Mouse (Mus musculus) midbrain, embryonic 15.5 days (tissue): ENCODE measurements around the gene Mrpl37. TPM values are rescaled to one million over a fixed set of nuclear protein-coding genes. Genes with fewer than 3 reads are reported as not detected.

Experiments
- ATAC-seq: fragments of 200-750 bp; cut with Nextera tagmentation; replicated peaks from 2 replicates; pipeline ENCODE4 v1.8.0; 2017; ENCODE audit warnings: moderate TSS enrichment
- H3K27ac ChIP-seq: fragments of 300-500 bp; sonication (generic); 2 replicates; pipeline ENCODE4 v1.5.1; 2015; ENCODE audit warnings: mild to moderate bottlenecking, inconsistent platforms
- H3K27me3 ChIP-seq: fragments of 300-500 bp; sonication (generic); replicated peaks from 2 replicates; pipeline ENCODE4 v1.6.1; 2015; ENCODE audit warnings: inconsistent platforms
- H3K36me3 ChIP-seq: fragments of 300-500 bp; sonication (generic); replicated peaks from 2 replicates; pipeline ENCODE4 v1.6.1; 2015; ENCODE audit warnings: inconsistent platforms
- H3K4me1 ChIP-seq: fragments of 300-500 bp; sonication (generic); 2 replicates; pipeline ENCODE4 v1.6.1; 2015; ENCODE audit warnings: inconsistent platforms
- H3K4me2 ChIP-seq: fragments of 300-500 bp; sonication (generic); 2 replicates; pipeline ENCODE4 v1.6.1; 2015; ENCODE audit warnings: inconsistent platforms, mild to moderate bottlenecking, moderate library complexity
- H3K4me3 ChIP-seq: fragments of 300-500 bp; sonication (generic); 2 replicates; pipeline ENCODE4 v1.5.1; 2015; ENCODE audit warnings: mild to moderate bottlenecking, inconsistent platforms
- H3K9ac ChIP-seq: fragments of 300-500 bp; sonication (generic); 2 replicates; pipeline ENCODE4 v1.6.1; 2015; ENCODE audit warnings: mild to moderate bottlenecking, inconsistent platforms
- H3K9me3 ChIP-seq: fragments of 300-500 bp; sonication (generic); 2 replicates; pipeline ENCODE4 v1.6.1; 2016; ENCODE audit warnings: inconsistent platforms
- WGBS: fragments of 180-500 bp; shearing (Covaris S2); methylation state at CpG from one replicate; pipeline ENCODE4 v1.1.7; 2015; ENCODE audit warnings: mixed read lengths; 5-methylcytosine and 5-hydroxymethylcytosine counted together
- polyA plus RNA-seq: library from polyadenylated mRNA; unstranded; fragments of >200 nt; fragmentation: Nextera tagmentation; extraction: Ambion mirVana; gene quantifications from 2 replicates; pipeline ENCODE4 v1.2.1, GENCODE M21; 2015

Gene Mrpl37
- polyA plus RNA-seq, 1 experiment from 2014 or later: 82.3 TPM

- WGBS: 92% methylated on average over 3 of the region's 3 CpGs
- Histone ChIP-seq H3K4me1 (peaks cover 19% of the 10 kb centered on the region), H3K36me3 (peaks cover 14% of the 10 kb centered on the region), H3K9ac (no peak overlapping the region), H3K9me3 (no peaks in the 10 kb centered on the region), H3K4me3 (no peak overlapping the region), H3K4me2 (no peak overlapping the region), H3K27me3 (no peaks in the 10 kb centered on the region), H3K27ac (no peak overlapping the region)
- no peak for ATAC-seq
Observed at GRCm38 (mm10) chr4:107063214-107063613, 3.5 kb downstream of the Mrpl37 start.

GRCm38 (mm10) chr4:107061560-107061959 lies 5.1 kb downstream of the Mrpl37 start:
- H3K27me3 ChIP-seq: no peaks in the 10 kb centered on the region
- no peaks in the 10 kb centered on the region for H3K9me3 ChIP-seq
- 91% methylated on average over 4 of the region's 4 CpGs for whole genome bisulfite sequencing
- no peak for ATAC-seq
- H3K4me3 ChIP-seq: no peak overlapping the region
- H3K9ac ChIP-seq: no peak overlapping the region
- H3K4me2 ChIP-seq: no peak overlapping the region
- peaks cover 21% of the 10 kb centered on the region for H3K36me3 ChIP-seq
- H3K4me1 ChIP-seq: peaks cover 10% of the 10 kb centered on the region
- H3K27ac ChIP-seq: no peak overlapping the region

- peaks cover 21% of the 10 kb centered on the region for H3K36me3 ChIP-seq
- H3K9me3 ChIP-seq: no peaks in the 10 kb centered on the region
- H3K4me2 ChIP-seq: no peak overlapping the region
- ATAC-seq: no peak
- no peaks in the 10 kb centered on the region for H3K27me3 ChIP-seq
- no peak overlapping the region for H3K27ac ChIP-seq
- 88% methylated on average over 6 of the region's 6 CpGs for WGBS
- no peaks in the 10 kb centered on the region for H3K4me1 ChIP-seq
- H3K4me3 ChIP-seq: no peak overlapping the region
- no peak overlapping the region for H3K9ac ChIP-seq
Observed at GRCm38 (mm10) chr4:107058781-107059180, 7.9 kb downstream of the Mrpl37 start.

GRCm38 (mm10) chr4:107058346-107058745 lies 8.3 kb downstream of the Mrpl37 start:
- Histone ChIP-seq H3K9me3 (no peaks in the 10 kb centered on the region), H3K9ac (no peak overlapping the region), H3K4me3 (no peak overlapping the region), H3K36me3 (peaks cover 21% of the 10 kb centered on the region), H3K27me3 (no peaks in the 10 kb centered on the region), H3K4me1 (no peaks in the 10 kb centered on the region), H3K27ac (no peak overlapping the region), H3K4me2 (no peak overlapping the region)
- ATAC-seq: no peak
- WGBS: 90% methylated on average over 5 of the region's 5 CpGs

- 85% methylated on average over 3 of the region's 3 CpGs for WGBS
- Histone ChIP-seq H3K9ac (no peak overlapping the region), H3K27ac (no peak overlapping the region), H3K27me3 (no peaks in the 10 kb centered on the region), H3K36me3 (peaks cover 21% of the 10 kb centered on the region), H3K9me3 (no peaks in the 10 kb centered on the region), H3K4me3 (no peak overlapping the region), H3K4me2 (no peak overlapping the region), H3K4me1 (no peaks in the 10 kb centered on the region)
- no peak for ATAC-seq
Observed at GRCm38 (mm10) chr4:107056088-107056487, 10.6 kb downstream of the Mrpl37 start.

DNA sequence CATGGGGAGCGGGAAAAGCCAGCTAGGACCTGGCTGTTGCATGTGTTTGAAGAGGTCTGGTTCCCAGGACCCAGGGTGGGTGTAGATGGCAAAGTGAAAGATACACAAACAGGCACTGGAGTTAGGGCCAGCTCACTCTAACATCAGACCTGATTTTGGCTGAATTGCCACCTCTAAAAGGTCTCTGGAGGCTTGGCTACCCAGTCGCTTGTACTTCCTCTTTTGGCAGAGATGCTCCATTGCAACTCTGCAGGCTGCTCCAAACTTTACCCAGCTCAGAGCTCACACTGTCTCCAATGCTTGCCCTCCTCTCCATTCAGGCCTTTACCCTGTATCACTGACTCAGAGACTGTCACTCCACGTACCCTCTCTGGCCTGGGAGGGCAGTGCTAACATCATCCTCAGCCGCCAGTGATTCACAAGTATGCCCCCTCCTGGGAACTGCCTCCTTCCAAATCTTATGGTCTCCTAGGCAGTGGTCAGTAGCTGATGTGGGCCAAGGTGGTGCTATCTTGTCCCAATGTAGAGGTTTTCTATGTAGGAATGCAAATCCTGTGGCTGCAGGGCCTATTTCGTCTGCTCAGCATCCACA lies 13.6 kb downstream of the Mrpl37 start:
- no peaks in the 10 kb centered on the region for H3K9me3 ChIP-seq
- H3K4me2 ChIP-seq: no peak overlapping the region
- peak; percentile 27; the same call in 1 of the 2 replicates for ATAC-seq
- WGBS: 40% methylated on average over 5 of the region's 5 CpGs
- H3K36me3 ChIP-seq: peaks cover 5% of the 10 kb centered on the region; the same call in 1 of the 2 replicates
- no peak overlapping the region for H3K4me3 ChIP-seq
- H3K4me1 ChIP-seq: no peaks in the 10 kb centered on the region
- no peak overlapping the region for H3K9ac ChIP-seq
- H3K27ac ChIP-seq: peak overlapping the region; percentile 18; the same call in 1 of the 2 replicates
- H3K27me3 ChIP-seq: no peaks in the 10 kb centered on the region

DNA sequence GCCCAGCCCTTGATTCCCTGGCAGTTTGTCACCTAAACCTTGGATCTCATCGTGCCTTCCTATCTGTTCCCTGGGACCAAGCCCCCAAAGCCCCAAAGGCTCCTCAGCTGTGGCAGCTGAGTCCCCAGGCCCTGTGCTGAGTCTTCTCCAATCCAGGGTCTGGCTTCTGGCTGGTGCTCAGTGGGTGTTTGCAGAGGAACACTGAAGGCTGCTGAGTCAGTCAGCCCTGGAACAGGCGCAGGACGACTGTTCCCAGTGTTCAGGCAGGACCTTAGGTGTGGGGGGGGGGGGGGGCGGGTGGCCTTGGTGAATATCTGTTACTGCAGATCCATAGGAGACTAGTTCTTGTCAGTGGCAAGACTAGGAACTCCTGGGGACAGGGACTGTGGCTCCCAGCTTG lies 14.8 kb downstream of the Mrpl37 start:
- H3K4me3 ChIP-seq: no peak overlapping the region
- H3K9ac ChIP-seq: no peak overlapping the region
- no peak overlapping the region for H3K27ac ChIP-seq
- no peaks in the 10 kb centered on the region for H3K4me1 ChIP-seq
- H3K4me2 ChIP-seq: no peak overlapping the region
- H3K36me3 ChIP-seq: peaks cover under 1% of the 10 kb centered on the region; the same call in 1 of the 2 replicates
- no peak for ATAC-seq
- H3K9me3 ChIP-seq: no peaks in the 10 kb centered on the region
- no peaks in the 10 kb centered on the region for H3K27me3 ChIP-seq
- WGBS: 51% methylated on average over 4 of the region's 4 CpGs

DNA sequence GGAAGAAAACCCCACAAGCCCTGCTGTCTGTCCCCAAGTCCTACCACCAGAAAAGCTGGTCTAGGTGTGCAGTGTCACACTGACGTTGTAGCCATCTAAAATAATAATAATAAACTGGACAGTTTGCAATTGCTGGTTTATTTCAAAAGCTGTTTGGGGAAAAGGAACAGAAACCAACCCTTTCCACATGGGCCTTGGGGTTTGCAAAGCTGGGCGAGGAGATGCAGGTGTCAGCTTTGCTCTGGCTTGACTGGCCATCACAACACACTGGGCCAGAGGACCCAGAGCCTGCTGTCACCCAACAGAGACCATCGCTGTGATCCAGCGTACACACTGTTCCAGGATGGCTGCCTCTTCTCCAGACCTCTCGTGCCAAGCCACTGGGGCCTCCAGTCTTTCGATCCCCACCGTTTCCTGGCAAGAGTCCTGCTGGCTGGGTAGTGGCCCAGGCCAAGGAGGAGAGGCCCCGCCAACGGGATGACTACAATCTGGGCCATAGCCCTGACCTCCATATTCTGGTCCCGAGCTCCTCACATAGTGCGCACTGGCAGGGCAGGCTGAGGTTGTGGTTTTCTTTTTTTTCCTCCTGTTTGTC lies 18.0 kb downstream of the Mrpl37 start:
- Histone ChIP-seq H3K4me3 (no peak overlapping the region), H3K9ac (no peak overlapping the region), H3K4me2 (no peak overlapping the region), H3K27me3 (no peaks in the 10 kb centered on the region), H3K36me3 (peaks cover 16% of the 10 kb centered on the region), H3K27ac (no peak overlapping the region), H3K9me3 (no peaks in the 10 kb centered on the region), H3K4me1 (no peaks in the 10 kb centered on the region)
- ATAC-seq: no peak
- WGBS: 78% methylated on average over 11 of the region's 11 CpGs

GRCm38 (mm10) chr4:107047806-107048205 lies 18.9 kb downstream of the Mrpl37 start:
- Histone ChIP-seq H3K36me3 (peaks cover 20% of the 10 kb centered on the region), H3K27ac (no peak overlapping the region)

DNA sequence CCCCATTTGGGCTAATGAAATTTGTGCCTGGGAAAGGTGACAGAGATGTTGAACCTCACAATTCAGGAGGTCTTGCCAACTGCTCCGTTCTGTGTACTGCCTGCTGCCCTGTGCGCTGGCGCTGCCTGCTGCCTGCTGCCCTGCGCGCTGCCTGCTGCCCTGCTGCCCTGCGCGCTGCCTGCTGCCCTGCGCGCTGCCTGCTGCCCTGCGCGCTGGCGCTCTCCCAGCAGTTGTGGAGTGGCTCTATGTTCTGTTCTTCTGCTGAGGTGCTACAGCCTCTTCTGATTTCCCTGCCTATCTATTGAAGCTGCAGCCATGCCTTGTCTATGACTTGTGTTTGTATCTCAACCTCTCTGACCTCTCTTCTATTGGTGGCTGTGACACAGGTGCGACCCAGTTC lies 21.5 kb downstream of the Mrpl37 start:
- no peak for ATAC-seq
- WGBS: 95% methylated on average over 13 of the region's 13 CpGs
- H3K36me3 ChIP-seq: peaks cover 34% of the 10 kb centered on the region

More at GRCm38 (mm10) chr4:107047806-107048205, 18.9 kb downstream of the Mrpl37 start:
- H3K4me3 ChIP-seq: no peak overlapping the region
- no peaks in the 10 kb centered on the region for H3K9me3 ChIP-seq
- H3K4me1 ChIP-seq: no peaks in the 10 kb centered on the region
- H3K27me3 ChIP-seq: no peaks in the 10 kb centered on the region
- no peak for ATAC-seq
- WGBS: 87% methylated on average over 5 of the region's 5 CpGs
- H3K9ac ChIP-seq: no peak overlapping the region
- H3K4me2 ChIP-seq: no peak overlapping the region

DNA sequence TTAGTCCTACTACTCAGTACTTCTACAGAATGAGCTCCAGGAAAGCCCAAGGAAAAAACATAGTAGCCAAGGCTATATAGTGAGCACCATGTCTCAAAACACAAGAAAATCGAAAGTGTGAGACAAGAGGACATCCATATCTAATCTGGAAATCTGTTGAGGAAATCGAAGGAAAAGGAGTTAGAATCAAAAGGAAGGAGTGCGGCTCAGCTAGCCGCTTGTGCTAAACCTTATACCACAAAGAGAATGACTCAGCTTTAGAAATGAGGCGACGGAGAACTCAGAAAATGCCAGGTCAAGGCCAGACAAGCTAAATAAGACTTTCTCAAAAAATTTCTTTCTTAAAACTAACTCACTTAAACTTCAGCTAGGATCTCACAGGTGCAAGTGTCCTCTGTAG lies 24.4 kb downstream of the Mrpl37 start:
- WGBS: 96% methylated on average over 6 of the region's 6 CpGs
- Histone ChIP-seq H3K4me2 (no peak overlapping the region), H3K27ac (no peak overlapping the region), H3K4me1 (peaks cover 5% of the 10 kb centered on the region), H3K4me3 (no peak overlapping the region), H3K9ac (no peak overlapping the region), H3K27me3 (no peaks in the 10 kb centered on the region), H3K36me3 (peaks cover 38% of the 10 kb centered on the region), H3K9me3 (no peaks in the 10 kb centered on the region)
- no peak for ATAC-seq

More for the DNA sequence above, 21.5 kb downstream of the Mrpl37 start:
- no peak overlapping the region for H3K9ac ChIP-seq
- no peak overlapping the region for H3K27ac ChIP-seq
- no peaks in the 10 kb centered on the region for H3K27me3 ChIP-seq
- no peak overlapping the region for H3K4me3 ChIP-seq
- no peaks in the 10 kb centered on the region for H3K9me3 ChIP-seq
- H3K4me1 ChIP-seq: no peaks in the 10 kb centered on the region
- H3K4me2 ChIP-seq: no peak overlapping the region

DNA sequence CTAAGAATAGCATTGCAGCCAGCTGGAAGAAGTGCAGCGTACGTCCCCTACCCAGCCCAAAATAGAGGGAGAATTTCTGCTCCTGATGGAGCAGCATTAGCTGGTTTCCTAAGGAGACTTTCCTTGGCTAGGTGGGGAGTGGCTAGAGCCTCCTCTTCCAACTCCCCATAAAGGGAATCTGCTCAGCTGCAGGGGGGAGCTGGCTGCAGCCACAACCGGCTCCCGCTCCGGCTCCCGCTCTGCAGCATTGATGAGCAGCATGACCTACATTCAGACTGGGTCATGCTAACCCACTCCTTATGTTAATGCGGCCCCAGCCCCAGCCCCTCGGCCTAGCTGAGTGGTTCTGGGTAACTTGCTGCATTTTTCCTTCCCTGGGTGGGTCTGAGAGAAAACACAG lies 27.4 kb downstream of the Mrpl37 start:
- WGBS: 49% methylated on average over 8 of the region's 8 CpGs
- Histone ChIP-seq H3K27ac (peak overlapping the region; percentile 63), H3K9me3 (no peaks in the 10 kb centered on the region), H3K27me3 (no peaks in the 10 kb centered on the region), H3K36me3 (peaks cover 27% of the 10 kb centered on the region), H3K4me1 (peaks cover 5% of the 10 kb centered on the region), H3K4me3 (no peak overlapping the region), H3K4me2 (no peak overlapping the region), H3K9ac (no peak overlapping the region)
- peak; percentile 68 for ATAC-seq

GRCm38 (mm10) chr4:107038303-107038702 lies 28.4 kb downstream of the Mrpl37 start:
- no peak overlapping the region for H3K9ac ChIP-seq
- H3K9me3 ChIP-seq: no peaks in the 10 kb centered on the region
- H3K4me3 ChIP-seq: no peak overlapping the region
- H3K36me3 ChIP-seq: peaks cover 23% of the 10 kb centered on the region
- 91% methylated on average over 4 of the region's 4 CpGs for WGBS
- H3K27ac ChIP-seq: 0 out of 2 replicates have a peak overlapping the region, but pooled peaks have one; percentile 63
- no peak for ATAC-seq
- no peak overlapping the region for H3K4me2 ChIP-seq
- H3K27me3 ChIP-seq: no peaks in the 10 kb centered on the region
- H3K4me1 ChIP-seq: peaks cover 5% of the 10 kb centered on the region
